Mouse (Mus musculus) T-helper 1 cell (primary cell): ENCODE results near the gene Gm6268.

Experiments used
- in situ Hi-C: fragments of 300-600 bp; cut with MboI, MseI; formaldehyde crosslinking; loops from one replicate; pipeline ENCODE4 v1.15.1; 2025; ENCODE audit warnings: high pct_unique_total_duplicates

Gm6268 gene

GRCm38 (mm10) chrX:36400980-36401379 is at the start of gene Gm6268:
Gene Gm6268 (plus strand): TSS chrX:36401280.
- in situ Hi-C loops, result no loop called here

DNA sequence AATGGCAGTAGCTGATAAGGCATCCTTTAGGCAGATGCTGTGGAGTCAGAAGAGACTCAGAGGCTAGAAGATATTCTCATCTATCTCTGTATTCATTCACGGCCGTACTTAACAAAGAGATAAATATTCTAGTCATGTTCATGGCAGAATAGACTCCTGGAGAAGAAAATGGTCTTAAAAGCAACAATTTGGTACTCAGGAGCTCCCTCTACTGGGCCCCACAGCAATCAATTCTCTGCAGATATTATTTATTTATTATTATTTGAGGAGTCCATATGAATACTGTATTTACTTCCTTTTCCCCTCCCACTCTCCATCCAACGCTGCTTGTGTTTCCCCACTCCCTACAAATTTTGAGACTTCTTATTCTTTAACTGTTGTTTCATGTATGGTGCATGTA is 48.6 kb upstream of the Gm6268 start:
- in situ Hi-C loops, result no loop called here

- in situ Hi-C loops, result loop anchor here (5.0 kb wide), 1 partner anchor 158 kb away; no protein-coding TSS in a partner anchor
These were observed 15.7 kb upstream of the Gm6268 start for GRCm38 (mm10) chrX:36385340-36385739.

DNA sequence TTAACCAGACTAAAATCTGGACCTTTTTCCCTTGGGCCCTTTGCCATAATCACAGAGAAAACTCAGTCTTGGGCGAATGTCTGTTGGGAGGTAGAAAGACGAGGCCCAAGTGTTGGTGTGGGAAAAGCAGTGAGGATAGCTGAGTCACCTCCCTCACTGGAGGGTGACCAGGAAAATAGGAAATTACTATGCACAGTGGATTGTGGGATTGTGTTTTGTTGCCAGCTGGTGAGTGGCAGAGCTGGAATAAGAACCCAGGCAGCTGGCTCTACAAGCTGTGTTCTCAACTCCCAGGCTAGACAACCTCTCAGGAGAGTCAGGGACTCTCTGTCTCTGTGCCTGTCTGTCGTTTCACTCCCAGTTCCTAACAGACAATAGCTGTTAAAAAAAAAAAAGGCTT is 11.1 kb upstream of the Gm6268 start:
- in situ Hi-C loops, result loop anchor here (5.0 kb wide), 2 partner anchors 78 to 163 kb away; no protein-coding TSS in a partner anchor

GRCm38 (mm10) chrX:36390503-36390902 is 10.6 kb upstream of the Gm6268 start:
- in situ Hi-C loops, result loop anchor here (5.0 kb wide), 1 partner anchor 78 kb away; no protein-coding TSS in a partner anchor

DNA sequence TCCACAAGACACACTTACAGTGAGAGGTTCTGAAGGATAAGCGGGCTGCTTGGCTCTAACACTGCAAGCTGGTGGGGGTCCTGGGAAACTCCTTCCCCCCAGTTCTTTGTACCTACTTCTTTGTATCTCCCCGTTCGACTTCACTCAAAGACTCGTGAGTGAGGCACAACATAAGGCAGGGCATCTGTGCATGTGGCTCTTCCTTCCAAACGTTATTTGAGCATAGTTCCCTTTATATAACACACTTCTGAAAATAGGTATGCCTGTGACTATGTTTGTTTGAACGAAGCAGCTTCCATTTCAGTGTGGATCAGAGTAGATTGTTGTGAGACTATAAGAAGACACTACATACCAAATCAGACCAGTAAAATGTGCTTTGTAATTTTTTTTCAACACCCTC is 8.4 kb upstream of the Gm6268 start:
- in situ Hi-C loops, result loop anchor here (5.0 kb wide), 1 partner anchor 80 kb away; no protein-coding TSS in a partner anchor

GRCm38 (mm10) chrX:36393279-36393678 is 7.8 kb upstream of the Gm6268 start:
- in situ Hi-C loops, result loop anchor here (5.0 kb wide), 1 partner anchor 81 kb away; no protein-coding TSS in a partner anchor

DNA sequence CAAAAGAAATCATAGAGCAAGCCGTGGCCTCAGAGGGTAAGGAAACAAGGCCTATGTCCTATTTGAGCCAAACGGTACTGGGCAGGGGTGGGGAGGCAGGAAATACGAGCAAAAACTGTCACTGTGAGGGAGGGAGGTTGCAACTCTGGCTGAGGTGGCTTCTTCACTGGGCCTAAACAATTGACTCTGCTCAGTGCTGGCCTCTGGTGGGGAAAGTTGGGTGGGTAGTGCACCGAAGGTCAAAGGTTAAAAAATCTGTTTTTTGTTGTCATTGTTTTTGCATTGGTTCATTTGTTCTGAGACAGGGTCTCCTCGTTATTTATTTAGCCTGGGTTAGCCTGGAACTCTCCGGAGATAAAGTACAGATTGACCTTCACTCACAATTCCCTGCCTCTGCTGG is 1.2 kb downstream of the Gm6268 start:
- in situ Hi-C loops, result no loop called here

DNA sequence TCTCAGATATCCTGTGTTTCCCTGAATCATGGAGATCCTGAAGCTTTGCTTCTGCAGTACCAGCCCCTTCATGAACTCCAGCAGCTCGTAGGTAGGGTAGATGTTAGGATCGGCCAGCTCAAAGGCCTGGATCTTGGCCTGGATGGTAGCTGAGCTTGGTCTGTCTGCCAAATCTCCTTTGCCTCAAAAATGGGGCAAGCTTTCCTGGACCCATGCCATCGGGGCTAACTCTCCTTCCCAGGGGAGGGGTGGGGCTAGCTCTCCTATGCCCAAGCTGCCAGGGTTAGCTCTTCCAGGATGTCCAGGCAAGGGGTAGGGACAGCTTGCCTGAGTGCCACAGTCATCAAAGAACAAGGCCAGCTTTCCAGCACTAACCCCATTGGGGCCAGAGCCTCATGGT is 18.1 kb downstream of the Gm6268 start:
- in situ Hi-C loops, result no loop called here

GRCm38 (mm10) chrX:36434993-36435392 is 33.9 kb downstream of the Gm6268 start:
- in situ Hi-C loops, result no loop called here

- in situ Hi-C loops, result no loop called here
These were observed 36.9 kb downstream of the Gm6268 start for GRCm38 (mm10) chrX:36437932-36438331.
